In genomic region chr2:60913281-60913680, GRCm38 (mm10) we compare ENCODE assay signal across 28 mouse cellular contexts. TPM values are rescaled to one million over a fixed set of nuclear protein-coding genes. Genes with fewer than 3 reads are reported as not detected.
DNase-seq lines count a peak whose midpoint lies in the region; ATAC-seq and TF ChIP-seq lines count a peak whose summit lies in the region.
"Had no signal": no experiment of that assay in that cellular context is flagged by ENCODE, and none has a peak within 500 bp of the region (broad histone marks: within the 10 kb centered on the region; RNA-seq: fewer than 3 reads in every experiment).

No protein-coding gene starts in this region.

- no peaks in the 10 kb centered on the region for H3K36me3 ChIP-seq in heart, embryonic 15.5 days
- no peaks in the 10 kb centered on the region for H3K36me3 ChIP-seq in kidney, embryonic 16.5 days (ENCODE audit: insufficient read depth, low read length)
- H3K36me3 ChIP-seq: embryonic facial prominence, embryonic 10.5 days; embryonic facial prominence, embryonic 15.5 days; intestine, embryonic 15.5 days had no signal

- H3K9me3 ChIP-seq in heart, embryonic 15.5 days (replicated peaks) = no peaks in the 10 kb centered on the region
- H3K9me3 ChIP-seq in kidney, embryonic 16.5 days (ENCODE audit: low read length) = no peaks in the 10 kb centered on the region
- H3K9me3 ChIP-seq: embryonic facial prominence, embryonic 10.5 days; embryonic facial prominence, embryonic 15.5 days; forebrain, embryonic 13.5 days; intestine, embryonic 15.5 days had no signal

- peak; percentile 49 for DNase-seq in embryo, embryonic 10 days (ENCODE audit: low spot score)
- no peak for DNase-seq in embryo, embryonic 9.5 days (ENCODE audit: extremely low spot score)
- DNase-seq in heart, adult 18-20 months = no peak
- DNase-seq in kidney, postnatal 10 days = no peak
- DNase-seq in adipocyte (ENCODE audit: low spot score) = no peak
- DNase-seq: adrenal gland, adult 2 months; adrenal gland, postnatal 36 days; cerebellum, adult 9-10 months; cerebellum, postnatal 36 days; gastrocnemius, postnatal 25 days; kidney, adult 9 months; layer of hippocampus, adult 9-11 months; liver; lung, adult 2 months; lung, postnatal 10 days; midbrain, embryonic 14.5 days; thymus, postnatal 25 days had no signal

- H3K27me3 ChIP-seq in heart, embryonic 15.5 days = no peaks in the 10 kb centered on the region
- no peaks in the 10 kb centered on the region for H3K27me3 ChIP-seq in kidney, embryonic 16.5 days (ENCODE audit: insufficient read depth, low read length)
- H3K27me3 ChIP-seq: embryonic facial prominence, embryonic 15.5 days; forebrain, embryonic 13.5 days; intestine, embryonic 15.5 days; Patski had no signal

- no peak for TF ChIP-seq CTCF in embryonic fibroblast, embryonic 13.5 days (IDR thresholded peaks at IDR 0.05; ENCODE audit: borderline replicate concordance, insufficient read depth, low read length)

- TF ChIP-seq POLR2A in embryonic fibroblast, embryonic 13.5 days (IDR thresholded peaks at IDR 0.05; ENCODE audit: low read depth, low read length) = no peak

- H3K4me2 ChIP-seq in heart, embryonic 15.5 days = no peak overlapping the region
- H3K4me2 ChIP-seq in kidney, embryonic 16.5 days (replicated peaks; ENCODE audit: low read depth, low read length) = no peak overlapping the region
- H3K4me2 ChIP-seq: embryonic facial prominence, embryonic 15.5 days; forebrain, embryonic 13.5 days; intestine, embryonic 15.5 days had no signal

- no peak overlapping the region for H3K9ac ChIP-seq in heart, embryonic 15.5 days
- no peak overlapping the region for H3K9ac ChIP-seq in kidney, embryonic 16.5 days (replicated peaks; ENCODE audit: low read length)
- H3K9ac ChIP-seq: embryonic facial prominence, embryonic 15.5 days; forebrain, embryonic 13.5 days; intestine, embryonic 15.5 days; liver, embryonic 14.5 days had no signal

- 64% methylated on average over 3 of the region's 3 CpGs for WGBS in heart, embryonic 15.5 days
- 25% methylated on average over 3 of the region's 3 CpGs for WGBS in kidney, embryonic 16.5 days

- H3K4me3 ChIP-seq in heart, embryonic 15.5 days = no peak overlapping the region
- H3K4me3 ChIP-seq in kidney, embryonic 16.5 days (ENCODE audit: low read length) = no peak overlapping the region
- H3K4me3 ChIP-seq in embryonic fibroblast, embryonic 13.5 days (ENCODE audit: insufficient read depth, low read length) = no peak overlapping the region
- H3K4me3 ChIP-seq: embryonic facial prominence, embryonic 10.5 days; embryonic facial prominence, embryonic 15.5 days; forebrain, embryonic 13.5 days; intestine, embryonic 15.5 days had no signal

- no peak for ATAC-seq in heart, embryonic 15.5 days (replicated peaks; ENCODE audit: insufficient number of reproducible peaks, insufficient read depth, low FRiP score, low read depth)
- peak; percentile 59; the same call in 1 of the 2 replicates for ATAC-seq in kidney, embryonic 16.5 days (ENCODE audit: low FRiP score, low TSS enrichment)
- ATAC-seq: forebrain, embryonic 13.5 days; hindbrain, postnatal 0 days; intestine, embryonic 15.5 days; Patski had no signal

- H3K4me1 ChIP-seq in heart, embryonic 15.5 days (replicated peaks) = peaks cover 60% of the 10 kb centered on the region
- H3K4me1 ChIP-seq in kidney, embryonic 16.5 days (ENCODE audit: insufficient read depth, low read length) = peaks cover 40% of the 10 kb centered on the region
- peaks cover 15% of the 10 kb centered on the region for H3K4me1 ChIP-seq in embryonic fibroblast, embryonic 13.5 days (ENCODE audit: control insufficient read depth, insufficient read depth, low read length)

- H3K27ac ChIP-seq in heart, embryonic 15.5 days = peak overlapping the region; percentile 27; the same call in 1 of the 2 replicates
- no peak overlapping the region for H3K27ac ChIP-seq in kidney, embryonic 16.5 days (ENCODE audit: low read length)
- peak overlapping the region; percentile 19; the same call in 1 of the 2 replicates for H3K27ac ChIP-seq in embryonic fibroblast, embryonic 13.5 days (ENCODE audit: insufficient read depth, low read length)
- H3K27ac ChIP-seq: embryonic facial prominence, embryonic 10.5 days; embryonic facial prominence, embryonic 15.5 days; forebrain, embryonic 13.5 days; hindbrain, postnatal 0 days; liver, embryonic 14.5 days; macrophage had no signal

RNA-seq across cellular contexts. Expression of gene Rbms1, which starts 49.7 kb away (rescaled TPM):
- 72.6 and 106 TPM in 2 replicates for polyA plus RNA-seq in heart, embryonic 15.5 days (2015; fragmentation: Nextera tagmentation; extraction: Ambion mirVana)
- 10 to 100 TPM; 36.3 to 42.7 TPM for total RNA-seq in heart, adult 18-20 months (2021)
- polyA plus RNA-seq in kidney, embryonic 16.5 days (2015; fragmentation: Nextera tagmentation; extraction: Ambion mirVana) = 112 and 130 TPM in 2 replicates
- 222 and 231 TPM in 2 replicates for polyA plus RNA-seq in embryonic fibroblast, embryonic 13.5 days (2011; ENCODE audit: insufficient read length, low read depth, missing spikeins)
